Mouse (Mus musculus) cerebellum, adult 9-11 months (tissue): ENCODE measurements at regions not wholly inside any gene's neighbourhood (a gene's known extent, or its start where the extent isn't known, plus 50 kb on each side); places are given as distances from the start of the nearest gene placed in this dataset.

Experiments used
- DNase-seq: peaks from one replicate; pipeline ENCODE4 v3.0.0; 2022

DNA sequence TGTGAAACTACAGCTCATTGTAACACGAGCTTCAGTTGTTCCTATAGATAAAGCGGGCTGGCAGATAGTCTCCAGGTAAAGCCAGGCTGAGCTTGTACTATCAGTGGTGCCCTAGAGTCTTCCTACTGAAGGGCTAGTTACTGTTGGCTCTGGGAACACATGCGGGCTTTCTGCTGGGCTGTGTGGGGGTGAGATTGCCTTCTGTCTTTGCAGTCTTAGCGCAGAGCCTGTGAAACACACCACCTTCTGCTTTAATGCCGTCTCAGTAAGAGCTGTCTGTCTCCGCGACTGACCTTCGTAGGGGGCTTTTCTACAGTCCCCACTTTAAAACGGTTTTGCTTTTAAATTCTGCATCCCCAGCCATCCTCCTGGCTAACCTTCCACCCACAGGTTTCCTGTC lies 76.7 kb downstream of the Trim29 start:
- DNase-seq = no peak

DNA sequence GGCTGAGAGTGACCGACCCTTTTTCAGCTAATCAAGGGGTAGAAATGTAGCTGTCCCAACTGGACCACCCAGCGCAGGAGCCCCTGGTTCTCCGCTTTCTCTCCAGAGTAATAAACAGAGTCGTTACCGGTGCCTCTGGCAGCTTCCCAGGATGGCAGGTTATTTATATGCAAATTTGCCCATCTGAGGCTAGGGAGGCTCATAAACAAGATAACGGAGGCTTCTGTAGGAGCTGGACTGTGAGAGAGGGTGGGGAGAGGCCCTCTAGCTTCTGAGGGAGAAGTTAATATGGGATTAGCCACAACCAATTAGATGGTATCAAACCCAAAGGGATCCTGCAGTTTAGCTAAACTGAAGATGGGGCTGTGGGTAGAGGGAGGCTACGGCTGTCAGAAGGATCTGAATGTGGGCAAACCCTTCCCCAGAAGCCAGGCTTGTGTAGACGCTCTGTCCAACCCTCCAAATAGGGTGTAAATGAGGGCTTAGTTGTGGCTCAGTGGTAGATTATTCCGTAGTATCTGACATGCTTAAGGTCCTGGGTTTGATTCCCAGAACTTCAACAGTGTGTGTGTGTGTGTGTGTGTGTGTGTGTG lies 78.9 kb downstream of the Trim29 start:
- DNase-seq = no peak

DNA sequence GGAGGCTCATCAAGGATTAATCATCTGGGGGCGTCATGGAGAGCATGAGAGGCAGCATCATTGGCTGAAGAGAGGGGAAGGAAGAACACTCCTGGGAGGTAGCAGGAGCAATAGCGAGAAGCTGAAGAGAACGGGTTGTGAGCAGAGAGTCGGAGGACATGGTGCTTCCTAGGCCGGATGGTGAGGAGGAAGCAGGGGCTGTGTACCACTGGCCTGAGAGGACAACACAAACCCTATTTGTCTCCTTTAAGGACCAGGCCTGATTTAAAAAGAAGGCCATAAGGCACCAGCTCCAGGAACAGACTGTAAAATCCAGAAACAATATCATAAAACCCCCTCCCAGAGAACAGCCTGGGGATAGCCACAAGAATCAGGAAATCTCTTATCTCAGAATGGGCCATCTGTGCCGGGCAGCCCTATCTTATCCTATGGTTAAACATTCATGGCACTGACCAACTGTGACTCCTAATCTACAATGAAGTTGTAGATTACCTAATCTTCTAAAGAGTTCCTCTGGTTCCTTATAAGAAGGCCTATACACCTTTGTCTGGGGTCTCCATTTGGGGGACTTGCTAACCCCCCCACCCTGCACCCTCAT lies 81.9 kb downstream of the Trim29 start:
- DNase-seq = no peak

DNA sequence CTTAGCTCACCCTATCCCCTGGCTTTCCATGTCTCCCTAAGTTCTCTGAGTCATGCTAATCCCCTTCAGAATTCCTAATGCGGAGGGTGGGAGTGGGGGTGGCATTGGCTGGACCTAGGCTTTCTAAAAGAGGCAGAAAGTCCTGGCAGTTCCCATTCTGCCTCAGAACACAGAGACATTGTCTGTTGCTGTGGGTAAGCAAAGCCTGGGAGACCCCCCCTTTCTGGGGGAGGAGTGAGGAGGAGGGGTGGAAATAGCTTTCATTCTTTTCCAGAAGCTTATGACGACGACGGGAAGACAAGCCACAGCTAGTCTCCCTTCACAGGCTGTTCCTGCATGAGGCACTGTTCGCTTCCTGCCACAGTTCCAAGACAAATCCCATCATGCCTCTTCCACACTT lies 83.6 kb downstream of the Trim29 start:
- DNase-seq = peak; percentile 12

DNA sequence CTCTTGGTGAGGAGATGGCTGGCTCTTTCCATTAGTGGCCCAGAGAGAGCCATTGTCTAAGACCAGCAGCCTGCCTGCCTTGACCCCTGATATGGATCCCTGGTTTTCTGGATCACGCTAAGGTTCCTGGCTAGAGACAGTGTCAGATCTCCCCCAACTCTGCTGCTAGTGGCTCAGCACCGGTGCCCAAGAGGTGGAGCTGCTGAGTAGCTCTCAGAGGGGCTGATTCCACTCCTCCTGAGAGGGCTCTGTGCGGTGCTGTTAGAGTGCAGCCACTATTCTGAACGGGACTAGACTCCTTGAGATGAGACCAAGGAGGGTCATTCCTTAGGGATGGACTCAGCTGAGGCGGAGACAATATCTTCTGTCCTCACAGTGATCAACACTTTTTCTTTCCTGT lies 84.6 kb downstream of the Trim29 start:
- DNase-seq = no peak

DNA sequence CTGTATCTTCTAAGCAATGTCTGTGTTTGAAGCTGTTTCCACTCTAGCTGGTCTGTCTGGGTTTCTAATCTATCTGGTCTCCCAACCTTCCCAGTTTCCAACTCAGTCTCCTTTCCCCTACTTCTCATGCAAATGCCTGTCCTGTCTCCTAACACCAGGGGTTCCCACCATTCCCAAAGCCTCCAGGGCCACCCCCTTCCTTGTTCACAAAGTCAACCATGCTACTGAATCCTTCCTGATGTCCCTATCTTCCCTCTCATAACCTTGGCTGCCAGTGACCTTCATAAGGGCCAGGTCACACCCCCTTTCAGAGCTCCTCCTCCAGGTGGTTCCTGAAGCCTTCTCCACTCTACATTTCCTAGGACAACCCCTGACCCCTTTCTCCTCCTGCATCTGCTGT lies 85.9 kb downstream of the Trim29 start:
- no peak for DNase-seq

DNA sequence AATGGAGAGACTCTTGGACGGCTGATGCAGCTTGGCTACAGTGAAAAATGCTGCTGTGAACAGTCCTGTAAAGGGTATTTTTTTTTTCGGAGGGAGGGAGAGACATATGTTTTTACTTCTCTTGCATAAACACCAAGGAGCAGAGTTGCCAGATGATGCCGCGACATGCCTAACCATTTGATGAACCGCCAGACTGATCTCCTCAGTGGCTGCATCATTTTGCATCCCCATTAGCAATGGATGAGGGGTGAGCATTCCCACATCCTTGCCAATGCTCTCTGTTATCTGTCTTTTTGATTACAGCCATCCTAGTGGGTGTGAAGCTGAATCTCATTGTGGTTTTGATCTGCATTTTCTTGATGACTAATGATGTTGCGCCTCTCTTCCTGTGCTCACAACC lies 97.8 kb downstream of the Trim29 start:
- no peak for DNase-seq

DNA sequence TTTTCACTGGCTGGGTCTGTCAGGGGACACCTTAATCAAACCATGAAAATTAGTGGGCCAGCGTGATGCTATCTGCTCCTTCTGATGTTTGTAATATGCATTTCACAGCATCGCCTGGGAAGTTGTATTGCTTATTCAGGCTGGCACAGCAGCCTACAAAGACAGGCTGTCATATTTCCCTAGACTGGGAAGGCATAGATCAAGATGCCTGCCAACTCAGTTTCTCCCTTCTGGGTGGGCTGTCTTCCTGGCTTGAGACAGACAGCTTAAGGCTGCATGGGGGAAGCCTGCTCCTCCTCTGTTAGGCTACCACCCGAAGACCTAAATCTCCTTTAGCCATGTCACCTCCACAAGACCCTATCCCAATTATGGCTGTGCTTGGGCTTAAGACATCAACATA lies 101.8 kb downstream of the Trim29 start:
- no peak for DNase-seq

DNA sequence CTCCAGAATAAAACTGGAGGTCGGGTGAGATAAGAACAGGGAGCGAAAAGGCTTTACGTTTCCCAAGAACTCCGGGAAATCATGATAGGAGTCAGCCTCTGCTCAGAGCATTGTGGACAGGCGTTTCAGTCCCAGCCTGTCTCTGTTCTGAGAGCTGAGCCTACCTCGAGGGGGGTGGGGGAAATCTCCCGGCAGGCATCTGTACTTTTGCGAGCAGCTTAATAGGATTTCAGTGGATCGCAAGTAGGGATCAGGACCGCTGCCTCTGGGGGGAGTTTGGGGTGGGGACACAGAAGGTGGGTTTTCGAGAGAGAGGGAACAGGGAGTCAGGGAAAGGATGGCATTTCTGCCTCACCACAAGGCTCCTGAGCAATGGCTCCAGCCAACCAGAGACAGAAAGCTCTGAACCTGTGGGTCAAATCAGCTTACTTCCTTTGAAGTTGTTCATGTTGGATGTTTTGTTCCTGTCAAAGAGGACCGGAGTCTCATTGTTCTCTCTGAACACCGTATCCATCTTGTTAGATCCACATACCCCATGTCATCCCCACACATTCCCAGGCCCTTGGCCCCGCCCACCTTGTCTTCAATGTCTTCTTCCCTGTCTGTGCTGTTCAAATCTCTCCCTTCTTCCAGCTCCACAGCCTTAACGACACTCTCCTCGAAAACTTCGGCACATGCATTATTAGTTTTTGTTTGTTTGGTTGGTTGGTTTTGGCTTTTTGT lies 109.5 kb downstream of the Trim29 start:
- DNase-seq = no peak

DNA sequence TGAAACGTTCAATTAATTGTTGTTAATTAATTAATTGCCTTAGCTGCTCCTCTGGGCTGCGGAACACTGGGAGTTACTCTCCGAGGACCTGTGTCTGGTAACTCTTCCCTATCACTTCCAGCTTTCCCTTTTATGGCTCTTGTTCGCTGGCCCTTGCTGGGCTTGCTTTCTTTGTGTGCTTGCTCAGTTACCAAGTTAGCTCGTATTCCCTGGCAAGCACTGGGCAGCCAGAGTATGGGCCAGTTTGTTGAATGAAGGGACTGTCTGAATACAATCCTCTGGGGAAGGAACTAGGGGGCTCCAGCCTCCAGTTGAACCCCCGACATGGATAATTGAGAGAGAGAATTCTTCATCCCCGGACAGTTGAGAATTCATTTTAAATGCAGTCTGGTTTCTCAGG lies 116.4 kb downstream of the Trim29 start:
- no peak for DNase-seq

DNA sequence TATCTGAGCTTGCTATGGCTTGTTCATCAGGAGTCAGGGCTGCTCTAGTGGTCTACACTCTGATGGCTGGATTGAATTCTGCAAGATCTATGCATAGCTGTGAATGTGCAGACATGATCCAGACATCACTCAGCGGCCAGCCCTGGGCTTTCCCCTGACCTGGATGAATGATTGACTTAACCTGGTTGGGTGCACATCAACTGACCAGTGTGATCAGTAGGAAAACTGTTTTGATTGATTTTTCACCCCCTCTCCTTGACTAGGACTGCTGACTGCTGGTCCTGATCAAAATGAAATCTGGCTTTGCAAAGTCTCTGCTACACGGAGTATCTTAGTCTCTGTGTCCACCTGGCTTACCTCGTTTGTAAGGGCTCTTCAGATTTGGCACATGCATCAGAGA lies 123.3 kb downstream of the Trim29 start:
- no peak for DNase-seq

DNA sequence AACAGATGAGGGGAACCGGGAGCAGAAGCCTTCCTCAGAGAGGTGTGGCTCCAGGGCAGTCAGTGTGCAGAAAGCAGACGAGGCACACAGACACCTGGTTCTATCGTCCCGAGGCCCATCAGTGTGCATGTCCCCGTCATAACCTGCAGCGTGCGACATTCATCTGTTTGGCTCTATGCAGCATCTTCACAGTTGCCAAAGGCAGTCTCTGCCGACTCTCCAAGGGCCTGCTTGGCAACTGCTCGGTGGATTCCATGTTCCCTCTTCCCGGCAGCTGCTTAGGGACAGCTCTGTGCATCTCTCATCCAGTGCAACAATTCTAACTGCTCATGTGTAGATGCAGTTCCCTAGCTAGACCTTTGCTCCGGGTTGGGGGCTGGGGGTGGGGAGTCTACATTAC lies 127.8 kb downstream of the Trim29 start:
- no peak for DNase-seq

DNA sequence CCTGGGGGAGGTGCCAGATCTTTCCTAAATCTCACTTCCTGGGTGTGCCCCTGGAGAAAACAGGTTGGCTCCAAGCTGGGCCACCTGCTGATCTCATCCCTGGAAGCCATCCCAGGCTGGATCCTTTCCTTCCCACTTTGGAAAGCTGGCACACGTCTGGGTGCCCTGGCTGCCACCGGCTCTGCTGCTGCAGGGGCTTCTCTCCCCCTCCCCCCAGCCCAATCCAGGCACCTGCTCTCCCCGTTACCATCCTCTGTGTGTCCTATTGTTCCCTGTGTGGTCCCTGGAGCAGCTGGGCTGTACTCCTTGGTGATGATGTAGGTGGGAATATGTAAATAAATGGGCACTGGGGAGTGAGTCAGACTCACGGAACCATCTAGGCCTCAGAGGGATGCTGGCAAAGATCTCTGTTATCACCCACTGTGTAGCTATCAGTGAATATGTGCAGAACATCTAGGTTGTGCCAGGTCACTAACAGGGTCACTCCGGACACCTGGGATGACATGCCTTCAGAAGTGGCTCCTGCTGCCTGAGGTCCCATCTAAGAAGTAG lies 130.4 kb downstream of the Trim29 start:
- DNase-seq = no peak

DNA sequence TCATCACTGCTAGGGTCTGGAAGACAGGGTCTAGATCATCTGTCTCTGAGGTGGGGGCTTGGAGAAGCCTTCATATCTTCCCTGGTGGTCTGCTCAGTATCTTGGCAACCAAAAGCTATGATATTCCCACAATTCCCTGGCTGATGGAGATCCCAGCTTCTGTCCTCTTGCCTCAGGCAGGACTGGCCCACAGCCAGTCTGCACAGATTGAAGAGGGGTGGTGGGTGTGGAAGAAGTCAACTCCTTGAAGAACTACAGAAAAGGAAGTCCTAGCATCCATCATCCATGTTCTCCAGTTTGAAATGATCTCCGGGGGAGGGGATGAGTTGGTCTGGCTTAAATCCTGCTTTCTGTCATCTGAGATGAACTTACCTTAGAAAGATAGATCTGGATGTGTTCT lies 134.8 kb downstream of the Trim29 start:
- DNase-seq = no peak

DNA sequence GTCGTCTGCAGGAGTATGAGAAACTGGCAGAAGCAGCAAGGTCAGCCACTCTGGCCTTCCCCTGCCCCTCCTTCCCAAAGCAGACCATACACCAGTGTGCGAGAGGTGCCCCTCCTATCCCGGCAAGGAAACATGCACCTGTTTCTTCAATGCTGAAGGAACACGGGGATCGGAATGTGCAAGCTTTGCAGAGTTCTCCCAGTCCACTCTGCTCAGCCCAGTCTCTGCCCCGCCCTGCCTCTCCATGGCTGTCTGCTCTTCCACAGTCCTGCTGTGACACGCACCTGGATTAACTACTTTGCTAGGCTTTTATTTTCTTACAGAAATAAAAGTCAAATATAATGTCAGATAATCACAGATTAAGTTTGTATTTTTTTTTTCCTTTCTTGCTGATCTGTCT lies 136.7 kb downstream of the Trim29 start:
- no peak for DNase-seq

DNA sequence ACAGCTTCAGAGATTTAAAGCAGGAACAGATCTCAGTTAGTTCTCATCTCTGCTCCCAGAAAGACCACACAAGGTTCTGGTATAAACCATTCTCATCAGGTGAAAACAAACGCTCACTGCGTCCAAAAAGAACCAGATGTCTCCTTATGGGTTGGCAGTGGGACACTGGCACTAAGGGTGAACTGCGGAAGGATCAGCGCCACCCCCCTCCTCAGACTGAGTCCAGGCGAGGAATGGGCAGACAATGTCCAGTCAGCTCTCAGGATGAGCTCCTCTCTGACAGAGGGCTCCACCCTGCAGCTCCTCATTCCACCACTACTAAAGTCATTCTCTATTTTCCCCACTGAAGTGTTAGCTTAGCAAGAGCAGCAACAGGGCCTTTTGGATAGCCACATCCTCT lies 138.3 kb downstream of the Trim29 start:
- DNase-seq = no peak

DNA sequence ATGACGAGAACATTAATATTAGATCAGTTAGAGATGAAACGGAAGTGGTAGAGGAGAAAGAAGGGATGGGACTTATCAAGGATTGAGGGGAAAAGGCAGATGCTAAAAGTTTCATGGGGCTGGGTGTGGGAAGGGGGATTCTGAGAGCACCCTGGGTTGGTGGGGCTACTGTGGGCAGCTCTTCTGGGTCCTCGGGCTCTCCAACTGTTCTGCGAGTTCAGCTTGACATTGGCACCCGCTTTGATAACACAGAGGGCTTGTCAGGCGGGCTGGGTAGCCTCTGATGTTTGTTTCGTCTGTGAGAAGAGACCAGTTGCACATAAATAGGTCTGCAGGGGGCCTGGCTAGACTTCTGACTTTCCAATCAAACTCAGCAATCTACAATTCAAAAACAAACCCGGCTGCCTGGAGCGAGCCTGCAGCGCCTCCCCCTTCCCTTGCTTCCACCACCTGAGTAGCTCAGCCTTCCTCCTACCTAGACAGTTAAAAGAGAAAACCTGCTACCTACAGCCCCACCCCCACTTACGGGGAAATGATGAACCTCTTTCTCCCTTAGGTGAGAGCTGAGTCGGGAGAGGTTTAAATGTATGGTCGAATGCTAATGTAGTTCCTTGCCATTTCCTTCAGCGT lies 143.4 kb downstream of the Trim29 start:
- no peak for DNase-seq

DNA sequence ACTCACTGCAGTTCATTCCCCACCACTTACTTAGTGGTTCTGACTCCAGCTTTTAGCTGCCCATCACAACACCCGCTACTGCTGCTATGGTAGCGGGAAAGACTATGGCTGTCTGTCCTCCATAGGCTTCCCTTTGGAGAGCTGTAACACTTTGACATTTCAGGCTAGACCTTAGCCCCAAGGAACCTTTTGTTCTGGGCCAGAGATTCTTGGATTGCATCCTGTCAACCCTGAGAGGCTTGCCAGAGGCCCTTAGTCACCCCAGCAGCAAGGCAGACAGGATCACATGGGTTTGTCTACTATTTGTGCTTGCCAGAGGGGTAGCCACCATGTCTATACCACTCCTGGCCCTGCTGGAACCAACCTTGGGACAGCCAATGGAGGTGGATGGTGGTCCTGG lies 147.1 kb downstream of the Trim29 start:
- no peak for DNase-seq

DNA sequence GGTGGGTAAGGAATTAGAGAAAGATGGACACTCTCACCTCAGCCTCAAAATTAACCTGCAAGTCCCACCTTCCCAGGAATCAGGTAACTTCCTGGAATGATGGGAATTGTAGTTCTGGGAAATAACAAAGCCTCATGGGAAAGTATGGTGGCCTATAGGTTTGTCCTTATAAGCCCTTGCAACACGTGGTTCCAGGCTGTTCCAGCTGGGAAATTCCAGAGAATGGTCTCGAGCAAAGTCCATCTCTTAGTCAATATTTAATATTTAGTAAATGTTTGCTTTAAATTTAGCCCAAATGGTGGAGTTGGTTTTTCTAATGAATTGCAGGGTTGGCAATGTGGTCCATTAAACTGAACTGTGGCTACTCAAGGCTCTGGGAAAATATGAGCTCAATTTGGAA lies 150.5 kb downstream of the Trim29 start:
- DNase-seq = no peak

DNA sequence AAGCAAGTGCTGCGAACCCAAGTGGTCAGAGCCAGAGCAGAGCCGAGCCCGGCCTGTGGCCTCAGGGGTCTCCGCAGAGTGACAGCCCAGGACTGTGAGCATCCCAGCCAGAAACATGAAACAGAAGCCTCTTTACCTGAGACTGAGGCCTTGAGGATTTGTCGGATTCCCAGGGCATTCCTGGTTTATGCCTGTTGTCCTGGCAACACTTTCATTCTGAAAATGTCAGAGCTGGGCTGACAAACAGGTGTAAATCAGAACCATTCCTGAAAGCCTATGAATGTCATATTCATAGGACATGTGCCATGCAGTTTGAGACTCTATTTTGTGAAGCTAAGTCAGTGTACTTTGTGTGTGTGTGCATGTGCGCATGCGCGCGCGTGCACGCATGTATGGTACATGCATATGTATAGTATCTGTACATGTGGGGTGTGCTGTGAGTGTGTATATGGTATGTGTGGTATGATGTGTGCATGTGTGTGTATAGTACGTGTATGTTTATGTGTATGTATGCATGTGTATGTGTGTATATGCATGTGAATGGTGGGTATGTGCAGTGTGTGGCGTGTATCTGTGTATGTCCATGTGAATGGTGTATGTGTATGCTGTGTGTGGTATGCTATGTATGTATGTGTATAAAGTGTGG lies 152.9 kb downstream of the Trim29 start:
- DNase-seq = no peak

DNA sequence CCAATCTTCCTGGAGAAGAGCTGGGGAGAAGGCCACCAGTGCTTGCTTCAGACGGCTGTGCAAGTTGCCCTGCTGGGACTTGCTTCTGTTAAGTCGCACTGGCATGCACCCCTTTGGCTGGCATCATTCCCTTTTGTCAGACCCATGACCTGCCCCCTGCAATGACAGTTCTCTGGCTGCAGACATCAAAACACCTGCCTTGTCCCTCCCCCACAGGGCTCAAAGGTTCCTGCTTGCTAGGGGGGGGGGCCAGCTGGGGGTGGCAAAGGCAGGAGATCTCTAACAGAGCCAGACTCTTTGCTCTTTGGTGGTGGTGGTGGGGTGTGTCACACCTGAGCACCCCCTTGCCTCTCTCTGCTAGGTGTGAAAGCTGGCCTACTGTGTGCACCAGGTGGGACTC lies 154.5 kb downstream of the Trim29 start:
- no peak for DNase-seq

DNA sequence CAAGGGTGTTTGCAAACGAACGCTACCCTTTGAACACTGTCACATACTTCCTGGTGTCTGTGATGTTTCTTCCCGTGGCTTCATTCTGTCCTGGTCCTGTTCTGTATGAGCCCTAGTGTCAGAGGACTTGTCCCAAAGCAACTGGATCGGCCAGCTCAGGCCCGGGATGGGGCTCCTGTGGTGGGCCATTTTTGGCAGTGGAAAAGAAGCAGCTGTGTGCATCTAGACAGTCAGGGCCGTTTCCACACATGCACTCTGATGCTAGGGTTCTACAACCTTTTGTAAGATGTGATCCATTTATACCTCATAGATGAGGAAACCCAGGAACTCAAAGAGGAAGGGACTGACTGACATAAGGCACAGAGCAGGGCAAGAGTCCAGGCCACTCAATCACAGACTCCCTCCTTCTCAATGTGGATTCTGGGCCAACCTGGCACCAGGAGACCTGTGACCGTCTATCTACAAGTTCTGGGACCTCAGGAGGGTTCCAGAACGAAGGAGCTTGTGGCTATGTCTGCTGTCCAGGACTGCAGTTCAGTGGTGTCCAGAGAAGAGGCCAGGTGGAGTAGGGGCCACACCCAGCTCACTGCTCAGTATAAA lies 155.2 kb downstream of the Trim29 start:
- DNase-seq = no peak

DNA sequence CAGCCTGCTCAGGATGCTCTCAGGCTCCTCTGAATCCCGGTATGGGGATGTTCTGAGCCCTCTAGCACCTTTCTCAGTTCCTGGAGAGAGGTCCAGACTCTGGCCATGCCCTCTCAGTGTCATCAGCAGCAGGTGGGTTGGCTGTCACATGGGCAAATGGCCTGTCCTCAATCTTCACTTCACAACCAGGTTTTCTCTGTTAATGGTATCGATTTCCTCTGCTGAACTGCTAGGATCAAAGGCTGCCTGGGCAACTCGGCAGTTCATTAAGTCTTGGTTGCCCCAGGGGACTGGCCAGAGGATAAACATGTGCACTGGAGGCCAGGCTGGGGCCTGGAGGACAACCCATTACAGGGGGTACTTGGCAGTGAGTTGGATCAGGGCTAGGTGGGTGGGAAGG lies 156.2 kb downstream of the Trim29 start:
- no peak for DNase-seq
